Mouse (Mus musculus) limb, embryonic 14.5 days (tissue): ENCODE results near the gene Fam198a. TPM values are rescaled to one million over a fixed set of nuclear protein-coding genes. Genes with fewer than 3 reads are reported as not detected.

Experiments
- ATAC-seq: fragments of 200-750 bp; cut with Nextera tagmentation; 2 replicates; pipeline ENCODE4 v1.8.0; 2017; ENCODE audit warnings: low read depth, moderate number of reproducible peaks, moderate TSS enrichment; ENCODE audit not compliant: low FRiP score
- DNase-seq: peaks from one replicate; pipeline ENCODE4 v3.0.0-alpha.2; 2015; ENCODE audit warnings: low spot score
- H3K27ac ChIP-seq: fragments of 300-500 bp; sonication (generic); replicated peaks from 2 replicates; pipeline ENCODE4 v1.5.1; 2014; ENCODE audit warnings: low read depth, mild to moderate bottlenecking, low read length, moderate library complexity, mixed read lengths
- H3K27me3 ChIP-seq: fragments of 300-500 bp; sonication (generic); 2 replicates; pipeline ENCODE4 v1.6.1; 2014; ENCODE audit warnings: low read length, mixed read lengths; ENCODE audit not compliant: control insufficient read depth, insufficient read depth
- H3K36me3 ChIP-seq: fragments of 300-500 bp; sonication (generic); 2 replicates; pipeline ENCODE4 v1.6.1; 2014; ENCODE audit warnings: mild to moderate bottlenecking, low read length, moderate library complexity, mixed read lengths; ENCODE audit not compliant: control insufficient read depth, insufficient read depth
- H3K4me1 ChIP-seq: fragments of 300-500 bp; sonication (generic); 2 replicates; pipeline ENCODE4 v1.6.1; 2014; ENCODE audit warnings: antibody characterized with exemption, low read length, mixed read lengths; ENCODE audit not compliant: control insufficient read depth, insufficient read depth
- H3K4me2 ChIP-seq: fragments of 300-500 bp; sonication (generic); replicated peaks from 2 replicates; pipeline ENCODE4 v1.6.1; 2014; ENCODE audit warnings: low read depth, mild to moderate bottlenecking, low read length, moderate library complexity; ENCODE audit not compliant: severe bottlenecking
- H3K4me3 ChIP-seq: fragments of 300-500 bp; sonication (generic); replicated peaks from 2 replicates; pipeline ENCODE4 v1.5.1; 2014; ENCODE audit warnings: low read length
- H3K9ac ChIP-seq: fragments of 300-500 bp; sonication (generic); 2 replicates; pipeline ENCODE4 v1.6.1; 2014; ENCODE audit warnings: mild to moderate bottlenecking, low read depth, low read length, moderate library complexity; ENCODE audit not compliant: severe bottlenecking
- H3K9me3 ChIP-seq: fragments of 300-500 bp; sonication (generic); 2 replicates; pipeline ENCODE4 v1.6.1; 2016; ENCODE audit warnings: low read length; ENCODE audit not compliant: control insufficient read depth
- POLR2A ChIP-seq: fragments of 200-500 bp; IDR thresholded peaks from 2 replicates; pipeline ENCODE4 v1.8.0; 2012; ENCODE audit warnings: inconsistent platforms, mild to moderate bottlenecking, moderate library complexity, borderline replicate concordance; ENCODE audit not compliant: insufficient read depth, insufficient read length; ENCODE audit errors: extremely low read depth
- WGBS: fragments of 180-500 bp; shearing (Covaris S2); extraction: QIAGEN DNeasy Blood & Tissue Kit; methylation state at CpG from one replicate; pipeline ENCODE4 v1.1.7; 2014; 5-methylcytosine and 5-hydroxymethylcytosine counted together
- polyA plus RNA-seq, 2 experiments: library from polyadenylated mRNA; depleted of rRNA in 1 of 2; stranded (reverse) in 1 of 2; unstranded in 1 of 2; fragments of >200 nt; fragmentation: Nextera tagmentation in 1 of 2; extraction: Ambion mirVana in 1 of 2; gene quantifications; 2 replicates each; pipeline versions ENCODE4 v1.2.1 to v1.2.3; 2012 to 2014

Fam198a gene
- polyA plus RNA-seq, 2 experiments, result 6.4 to 8.7 TPM

GRCm38 (mm10) chr9:121937451-121937864 lies 13.3 kb upstream of the Fam198a start:
- no peak for TF ChIP-seq POLR2A
- WGBS, result 56% methylated on average over 6 of the region's 6 CpGs
- Histone ChIP-seq H3K9me3 (no peaks in the 10 kb centered on the region), H3K36me3 (no peaks in the 10 kb centered on the region), H3K27me3 (no peaks in the 10 kb centered on the region), H3K4me2 (peak overlapping the region; percentile 39), H3K9ac (no peak overlapping the region), H3K27ac (no peak overlapping the region; the same call in 1 of the 2 replicates), H3K4me1 (no peaks in the 10 kb centered on the region), H3K4me3 (peak overlapping the region; percentile 40)
- DNase-seq, result no peak
- ATAC-seq, result no peak

GRCm38 (mm10) chr9:121937944-121938355 lies 12.8 kb upstream of the Fam198a start:
- Histone ChIP-seq H3K4me3 (peak overlapping the region; percentile 40), H3K9ac (peak overlapping the region; percentile 56), H3K36me3 (no peaks in the 10 kb centered on the region), H3K4me1 (no peaks in the 10 kb centered on the region), H3K27ac (no peak overlapping the region; the same call in 1 of the 2 replicates), H3K4me2 (peak overlapping the region; percentile 39), H3K9me3 (no peaks in the 10 kb centered on the region), H3K27me3 (no peaks in the 10 kb centered on the region)
- ATAC-seq, result peak; percentile 44
- DNase-seq, result peak; percentile 46
- no peak for TF ChIP-seq POLR2A
- WGBS, result 65% methylated on average over 21 of the region's 21 CpGs

- Histone ChIP-seq H3K4me1 (no peaks in the 10 kb centered on the region), H3K9ac (no peak overlapping the region), H3K27ac (no peak overlapping the region), H3K36me3 (no peaks in the 10 kb centered on the region), H3K27me3 (no peaks in the 10 kb centered on the region), H3K4me3 (no peak overlapping the region), H3K4me2 (no peak overlapping the region), H3K9me3 (no peaks in the 10 kb centered on the region)
- no peak for TF ChIP-seq POLR2A
- WGBS, result 83% methylated on average over 3 of the region's 3 CpGs
- DNase-seq (no peak), ATAC-seq (no peak)
These were observed 7.8 kb upstream of the Fam198a start for GRCm38 (mm10) chr9:121943005-121943404.

- H3K4me1 ChIP-seq, result no peaks in the 10 kb centered on the region
- H3K4me3 ChIP-seq, result no peak overlapping the region
- H3K9ac ChIP-seq, result no peak overlapping the region
- no peak overlapping the region for H3K4me2 ChIP-seq
- no peak for ATAC-seq
- H3K27me3 ChIP-seq, result no peaks in the 10 kb centered on the region
- WGBS, result 69% methylated on average over 3 of the region's 3 CpGs
- no peak overlapping the region for H3K27ac ChIP-seq
- H3K36me3 ChIP-seq, result no peaks in the 10 kb centered on the region
- DNase-seq, result no peak
- H3K9me3 ChIP-seq, result no peaks in the 10 kb centered on the region
- TF ChIP-seq POLR2A, result no peak
These were observed 7.2 kb upstream of the Fam198a start for GRCm38 (mm10) chr9:121943628-121944027.

- no peak overlapping the region for H3K27ac ChIP-seq
- peak; percentile 75 for DNase-seq
- H3K36me3 ChIP-seq, result no peaks in the 10 kb centered on the region
- ATAC-seq, result no peak
- no peaks in the 10 kb centered on the region for H3K9me3 ChIP-seq
- H3K9ac ChIP-seq, result no peak overlapping the region
- no peaks in the 10 kb centered on the region for H3K27me3 ChIP-seq
- no peak overlapping the region for H3K4me3 ChIP-seq
- H3K4me1 ChIP-seq, result peaks cover 14% of the 10 kb centered on the region
- 6% methylated on average over 4 of the region's 4 CpGs for WGBS
- TF ChIP-seq POLR2A, result no peak
- no peak overlapping the region for H3K4me2 ChIP-seq
These were observed 3.0 kb upstream of the Fam198a start for GRCm38 (mm10) chr9:121947784-121948183.

DNA sequence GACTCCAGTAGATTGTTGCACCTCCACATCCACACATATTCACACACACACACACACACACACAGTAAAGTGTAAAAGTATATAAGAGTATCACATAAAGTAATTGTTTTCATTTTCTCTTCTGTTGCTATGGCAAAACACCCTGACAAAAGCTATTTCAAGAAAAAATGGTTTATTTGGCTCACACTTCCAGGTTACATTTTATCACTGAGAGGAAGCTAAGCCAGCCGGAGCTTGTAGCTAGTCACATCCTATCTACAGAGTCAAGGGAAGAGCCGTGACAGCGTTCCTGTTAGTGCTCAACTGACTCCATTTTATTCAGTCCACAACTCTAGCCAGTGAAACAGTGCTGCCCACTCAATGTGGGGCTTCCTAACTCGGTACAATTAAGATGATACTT lies 2.4 kb upstream of the Fam198a start:
- 81% methylated on average over 4 of the region's 4 CpGs for whole genome bisulfite sequencing

More for the DNA sequence above, 2.4 kb upstream of the Fam198a start:
- peaks cover 14% of the 10 kb centered on the region for H3K4me1 ChIP-seq
- DNase-seq (no peak), ATAC-seq (no peak)
- no peak overlapping the region for H3K4me3 ChIP-seq
- no peaks in the 10 kb centered on the region for H3K9me3 ChIP-seq
- no peaks in the 10 kb centered on the region for H3K36me3 ChIP-seq
- TF ChIP-seq POLR2A, result no peak
- no peaks in the 10 kb centered on the region for H3K27me3 ChIP-seq
- 0 out of 2 replicates have a peak overlapping the region, but pooled peaks have one; percentile 13 for H3K27ac ChIP-seq
- no peak overlapping the region for H3K9ac ChIP-seq
- H3K4me2 ChIP-seq, result no peak overlapping the region
